Mouse (Mus musculus) Patski (cell line): Measurements from ENCODE around the gene Proser1. TPM values are rescaled to one million over a fixed set of nuclear protein-coding genes. Genes with fewer than 3 reads are reported as not detected.

ENCODE experiments used
- ATAC-seq: fragments of 100-300 bp; one replicate; pipeline ENCODE4 v1.8.0; 2021
- CTCF ChIA-PET: fragments of 350-600 bp; sonication (Branson Sonifier 250); formaldehyde crosslinking; loops from one replicate; lab custom pipeline; 2022; ENCODE audit warnings: inconsistent platforms; lab: Charles Lee
- POLR2A ChIA-PET: fragments of 350-600 bp; sonication (Branson Sonifier 250); formaldehyde crosslinking; loops from one replicate; lab custom pipeline; 2022; ENCODE audit warnings: antibody characterized with exemption, inconsistent platforms; lab: Charles Lee
- DNase-seq: peaks from one replicate; pipeline ENCODE4 v3.0.0-alpha.2; 2011; ENCODE audit warnings: low read depth, low spot score
- H3K27me3 ChIP-seq: fragments of 371-371 bp; one replicate; pipeline ENCODE4 v1.5.1; 2021
- CTCF ChIP-seq: fragments of 100-300 bp; IDR thresholded peaks from one replicate; pipeline ENCODE4 v1.5.1; 2021
- in situ Hi-C: fragments of 300-500 bp; cut with MboI; formaldehyde crosslinking; loops from 3 replicates; pipeline ENCODE4 v1.11.1; 2018; ENCODE audit warnings: low pct_unique_long_range_greater_than_20kb, mixed read lengths
- polyA plus RNA-seq: library from polyadenylated mRNA; unstranded; gene quantifications from one replicate; pipeline ENCODE4 v1.2.3, GENCODE M21; 2021

Gene Proser1
- polyA plus RNA-seq, 1 experiment from 2014 or later: 19.5 TPM

DNA sequence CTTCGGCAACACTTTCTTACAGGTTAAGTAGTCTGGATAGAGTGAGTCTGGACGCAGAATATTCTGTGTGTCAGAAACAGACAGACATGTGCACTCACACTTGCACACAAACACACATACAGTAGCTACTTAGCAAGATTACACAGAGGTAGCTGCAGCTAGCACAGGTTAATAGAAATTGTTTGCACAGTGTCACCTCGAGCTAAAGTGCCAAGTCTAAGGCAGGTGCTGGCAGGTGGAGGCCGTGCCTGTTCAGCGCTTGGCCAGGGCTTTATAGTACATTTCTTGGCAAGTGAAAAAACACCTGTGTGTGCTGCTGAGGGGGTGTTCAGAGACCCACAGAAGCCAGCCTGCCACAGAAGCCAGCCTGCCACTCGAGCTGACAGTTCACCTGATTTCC lies 66.8 kb downstream of the Proser1 start:
- in situ Hi-C loops: no loop called here
- ATAC-seq (no peak), DNase-seq (no peak)
- ChIA-PET POLR2A (no interaction called here), CTCF (interaction anchor here (0.6 to 1.3 kb wide), 3 partner anchors 18 to 551 kb away, joined by 3 to 4 read pairs (median 3); no protein-coding TSS in a partner anchor)
- no peak for TF ChIP-seq CTCF
- H3K27me3 ChIP-seq: peaks cover 26% of the 10 kb centered on the region

Other genes with a start within 250 kb of the Proser1 start
- 21.0 TPM for gene Nhlrc3, start 334 bp upstream of the Proser1 start, polyA plus RNA-seq
- gene Stoml3, start 25.0 kb downstream of the Proser1 start, polyA plus RNA-seq: 0.06 TPM
- gene Frem2, start 193.7 kb downstream of the Proser1 start, polyA plus RNA-seq: 0.32 TPM